Mouse (Mus musculus) urinary bladder, postnatal 14 days (tissue): Measurements from ENCODE around the gene Tbl2.

Experiments used
- DNase-seq: peaks from one replicate; pipeline ENCODE4 v3.0.0; 2021; ENCODE audit warnings: low spot score

The Tbl2 gene

DNA sequence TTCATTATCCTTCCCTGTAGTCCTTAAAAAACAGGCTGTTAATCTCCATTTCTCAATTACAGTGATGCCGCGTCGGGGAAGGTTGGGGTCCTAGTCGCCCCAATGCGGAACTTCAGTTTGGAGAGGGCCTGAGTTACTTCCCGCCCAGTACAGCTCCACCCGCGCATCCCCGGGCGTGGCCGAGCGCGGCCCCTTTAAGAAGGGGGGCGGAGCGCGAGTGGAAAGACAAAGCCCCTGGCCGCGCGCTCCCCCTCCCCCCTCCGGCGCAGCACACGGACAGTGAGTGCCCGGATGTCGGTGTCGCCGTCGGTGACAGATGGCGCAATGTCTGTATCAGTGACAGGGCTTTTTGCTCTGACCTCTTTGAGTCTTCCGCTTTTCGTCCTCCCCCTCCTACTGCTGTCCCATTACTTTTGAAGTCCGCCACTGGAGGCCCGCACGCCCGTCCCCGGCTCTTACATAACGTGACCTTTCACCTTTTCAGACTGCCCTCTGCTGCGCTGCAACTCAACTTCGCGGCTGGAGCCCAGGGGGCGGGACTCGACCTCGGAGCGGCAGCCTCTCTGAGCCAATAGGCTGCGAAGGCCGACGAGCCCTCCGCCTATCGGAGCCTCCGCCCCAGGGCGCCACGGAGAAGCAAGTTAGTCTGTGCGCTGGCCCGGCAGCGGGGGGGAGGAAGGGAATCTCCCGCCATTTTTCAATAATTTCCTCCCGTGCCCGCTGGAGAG, 37.3 kb downstream of the Tbl2 start, which contains the start of gene Baz1b:
Gene Baz1b (plus strand): TSS at position 644 of the 728 bp plus-strand sequence.
- peak; percentile 99 for DNase-seq

DNA sequence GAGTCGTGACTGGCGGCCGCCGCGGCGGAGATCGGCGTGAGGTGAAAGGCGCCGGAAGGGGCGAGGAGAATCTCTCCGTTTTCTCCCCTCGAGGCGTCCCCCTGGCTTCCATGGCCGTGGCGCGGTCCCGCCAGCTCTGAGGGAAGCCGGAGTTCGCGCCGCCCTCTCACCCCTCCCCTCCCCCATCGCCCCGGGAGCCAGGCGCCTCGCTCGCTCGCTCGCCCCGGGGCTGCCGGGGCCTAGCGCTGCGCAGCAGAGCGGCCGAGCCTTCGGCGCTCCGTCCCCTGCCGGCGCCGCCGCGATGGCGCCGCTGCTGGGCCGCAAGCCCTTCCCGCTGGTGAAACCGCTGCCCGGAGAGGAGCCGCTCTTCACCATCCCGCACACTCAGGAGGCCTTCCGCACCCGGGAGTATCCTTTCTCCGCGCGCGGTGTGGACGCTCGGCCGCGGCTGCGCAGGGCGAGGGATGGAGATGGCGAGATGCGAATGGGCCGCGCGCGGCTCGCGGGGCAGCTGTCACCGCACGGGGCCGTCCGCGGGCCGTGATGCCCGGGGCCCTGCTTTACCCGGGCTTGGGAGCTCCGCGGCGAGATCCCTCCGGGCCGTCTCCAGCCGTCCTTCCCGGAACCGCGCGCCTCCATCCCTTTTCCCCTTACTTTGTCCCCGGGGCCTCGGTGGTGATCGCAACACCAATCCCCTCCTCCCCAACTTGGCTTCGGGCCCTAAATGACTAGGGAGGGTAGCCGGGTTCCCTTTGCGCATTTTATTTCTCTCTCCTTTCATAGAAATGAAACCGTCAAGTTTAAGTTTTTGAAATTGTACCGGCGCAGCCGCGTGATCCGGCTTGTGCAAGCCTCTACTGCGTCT, 38.1 kb downstream of the Tbl2 start:
- peak; percentile 48 for DNase-seq

DNA sequence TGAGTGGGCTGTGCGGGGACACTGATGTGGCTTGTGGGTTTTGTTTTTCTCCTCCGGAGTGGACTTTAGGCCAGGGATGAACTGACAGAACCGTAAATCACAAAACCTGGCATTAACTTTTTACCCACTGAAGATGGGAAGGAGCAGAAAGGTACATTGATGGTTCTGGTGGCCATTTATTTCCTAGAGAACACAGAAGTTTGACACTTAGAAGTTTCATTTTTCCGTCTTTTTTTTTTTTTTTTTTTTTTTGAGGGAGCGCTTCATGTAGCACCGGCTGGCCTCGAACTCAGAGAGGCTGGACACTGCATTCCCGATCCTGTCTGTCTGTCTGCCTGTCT, 38.7 kb downstream of the Tbl2 start:
- no peak for DNase-seq

DNA sequence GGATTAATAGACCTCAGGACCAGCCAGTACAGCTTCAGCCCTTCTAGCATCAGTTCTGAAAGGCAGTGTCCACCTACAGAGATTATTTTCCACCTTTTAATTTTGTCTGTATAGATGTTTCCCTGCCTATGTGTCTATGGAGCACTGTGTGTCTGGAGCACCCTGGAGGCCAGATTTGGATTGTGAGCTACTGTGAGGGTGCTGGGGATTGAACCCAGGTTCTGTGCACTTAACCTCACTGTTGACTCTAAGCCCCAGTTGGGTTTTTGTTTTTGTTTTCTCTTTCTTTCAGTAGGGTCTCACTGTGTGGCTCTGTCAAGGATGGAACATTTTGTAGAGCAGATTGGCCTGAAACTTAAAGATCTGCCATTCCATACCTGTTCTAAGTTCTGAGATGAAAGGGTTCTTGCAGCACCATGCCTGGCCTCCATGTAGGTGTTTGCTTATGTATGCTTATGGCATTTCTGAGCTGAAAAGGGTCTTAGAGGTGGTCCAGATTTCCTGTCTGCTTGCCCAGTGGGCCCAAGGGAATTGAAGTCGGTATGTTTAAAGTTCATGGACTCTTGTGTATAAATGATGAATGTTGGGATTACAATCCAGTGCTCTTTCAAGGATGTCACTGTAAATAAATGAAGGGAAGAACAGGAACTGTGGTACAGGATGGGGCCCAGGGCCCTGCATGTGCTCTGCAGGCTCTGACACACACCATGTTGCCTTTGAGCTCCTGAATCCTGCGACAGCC, 40.0 kb downstream of the Tbl2 start:
- no peak for DNase-seq

DNA sequence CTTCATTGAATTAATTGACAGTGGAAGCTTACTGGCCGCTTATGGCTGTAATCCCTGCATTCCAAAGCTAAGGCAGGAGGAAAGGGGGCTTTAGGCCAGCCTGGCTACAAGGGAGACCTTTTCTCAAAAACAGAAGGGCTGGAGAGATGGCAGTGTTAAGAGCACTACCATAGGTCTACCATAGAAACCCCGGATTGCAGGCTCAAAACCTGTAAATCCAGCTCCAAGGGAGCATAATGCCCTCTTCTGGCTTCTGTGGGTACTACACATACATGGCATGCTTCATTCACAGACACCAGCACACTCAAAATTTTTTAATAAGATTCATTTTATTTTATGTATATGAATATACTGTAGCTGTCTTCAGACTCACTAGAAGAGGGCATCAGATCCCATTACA, 42.2 kb downstream of the Tbl2 start:
- peak; percentile 75 for DNase-seq

DNA sequence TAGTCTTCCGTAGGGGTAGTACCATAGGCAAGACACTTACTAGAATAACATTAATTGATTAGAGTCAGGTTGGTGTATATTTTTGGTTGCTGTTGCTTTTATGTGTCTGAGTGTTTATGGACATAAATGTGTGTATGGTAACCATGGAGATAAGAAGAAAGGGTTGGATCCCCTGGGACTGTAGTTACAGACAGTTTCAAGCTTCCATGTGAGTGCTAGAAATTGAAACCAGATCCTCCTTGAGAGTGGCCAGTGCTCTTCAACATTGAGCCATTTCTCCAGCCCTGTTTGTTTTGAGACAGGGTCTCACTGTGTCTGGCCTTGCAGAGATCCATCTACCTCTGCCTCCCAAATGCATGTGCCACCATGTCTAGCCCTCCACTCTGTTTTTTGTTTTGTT, 43.0 kb downstream of the Tbl2 start:
- DNase-seq = no peak

DNA sequence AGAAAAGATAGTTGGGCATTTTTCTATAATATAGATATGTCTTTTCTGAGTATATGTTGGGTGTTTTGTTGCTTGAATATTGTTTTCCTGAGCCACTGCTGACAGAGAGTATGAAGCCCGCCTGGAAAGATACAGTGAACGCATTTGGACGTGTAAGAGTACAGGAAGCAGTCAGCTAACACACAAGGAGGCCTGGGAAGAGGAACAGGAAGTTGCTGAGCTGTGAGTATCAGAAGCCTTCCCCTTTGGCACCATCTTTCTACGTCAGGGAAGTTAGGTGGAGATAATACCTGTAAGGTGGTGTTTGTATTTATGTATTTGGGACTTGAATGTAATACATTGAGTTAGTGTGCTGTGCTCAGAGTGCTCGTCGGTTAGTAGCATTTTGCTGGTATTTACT, 46.9 kb downstream of the Tbl2 start:
- no peak for DNase-seq

DNA sequence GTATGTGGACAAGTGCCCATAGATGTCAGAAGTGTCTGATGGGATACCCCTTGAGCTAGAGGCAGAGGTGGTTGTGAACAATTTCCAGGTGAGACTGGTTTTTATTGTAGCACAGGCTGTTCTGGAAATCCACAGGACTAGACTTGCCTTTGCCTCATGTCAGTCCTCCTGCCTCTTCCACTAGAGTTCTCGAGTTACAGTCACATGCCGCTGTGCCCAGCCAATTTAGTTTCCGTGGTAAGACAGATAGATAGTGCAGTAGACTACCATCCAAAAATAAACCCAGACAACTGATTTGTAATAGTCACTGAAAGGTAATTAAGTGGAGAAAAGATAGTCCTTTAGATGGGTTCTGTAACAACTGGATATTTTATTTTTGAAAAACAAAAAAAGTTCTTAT, 53.3 kb downstream of the Tbl2 start:
- no peak for DNase-seq

DNA sequence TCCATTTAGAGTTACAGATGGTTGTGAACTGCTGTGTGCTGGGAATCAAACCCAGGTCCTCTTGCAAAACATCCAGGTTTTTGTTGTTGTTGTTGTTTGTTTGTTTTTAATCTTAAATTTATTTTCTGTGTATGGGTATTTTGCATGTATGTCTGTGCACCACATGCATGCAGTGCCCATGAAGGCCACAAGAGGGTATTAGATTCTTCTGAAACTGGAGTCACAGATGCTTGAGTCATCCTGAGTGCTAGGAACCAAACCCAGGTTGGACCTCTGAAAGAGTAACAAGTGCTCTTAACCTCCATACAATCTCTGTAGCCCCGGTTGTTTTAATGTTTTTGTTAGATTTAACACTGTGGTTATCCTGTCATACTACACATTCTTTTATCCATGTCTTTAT, 58.7 kb downstream of the Tbl2 start:
- no peak for DNase-seq
